Mouse (Mus musculus) embryo, embryonic 10 days (tissue): ENCODE measurements around the gene Gm21885.
A peak's percentile ranks its signal among the peaks of the same experiment; 100 is the strongest.

ENCODE experiments used
- DNase-seq: peaks from one replicate; pipeline ENCODE4 v3.0.0-alpha.2; 2015; ENCODE audit warnings: low spot score

Gene Gm21885

GRCm38 (mm10) chr11:94268761-94269160, 12.9 kb upstream of the Gm21885 start:
- no peak for DNase-seq

- DNase-seq = no peak
These were observed 11.8 kb upstream of the Gm21885 start for GRCm38 (mm10) chr11:94269906-94270305.

GRCm38 (mm10) chr11:94271015-94271414, 10.7 kb upstream of the Gm21885 start:
- no peak for DNase-seq

DNA sequence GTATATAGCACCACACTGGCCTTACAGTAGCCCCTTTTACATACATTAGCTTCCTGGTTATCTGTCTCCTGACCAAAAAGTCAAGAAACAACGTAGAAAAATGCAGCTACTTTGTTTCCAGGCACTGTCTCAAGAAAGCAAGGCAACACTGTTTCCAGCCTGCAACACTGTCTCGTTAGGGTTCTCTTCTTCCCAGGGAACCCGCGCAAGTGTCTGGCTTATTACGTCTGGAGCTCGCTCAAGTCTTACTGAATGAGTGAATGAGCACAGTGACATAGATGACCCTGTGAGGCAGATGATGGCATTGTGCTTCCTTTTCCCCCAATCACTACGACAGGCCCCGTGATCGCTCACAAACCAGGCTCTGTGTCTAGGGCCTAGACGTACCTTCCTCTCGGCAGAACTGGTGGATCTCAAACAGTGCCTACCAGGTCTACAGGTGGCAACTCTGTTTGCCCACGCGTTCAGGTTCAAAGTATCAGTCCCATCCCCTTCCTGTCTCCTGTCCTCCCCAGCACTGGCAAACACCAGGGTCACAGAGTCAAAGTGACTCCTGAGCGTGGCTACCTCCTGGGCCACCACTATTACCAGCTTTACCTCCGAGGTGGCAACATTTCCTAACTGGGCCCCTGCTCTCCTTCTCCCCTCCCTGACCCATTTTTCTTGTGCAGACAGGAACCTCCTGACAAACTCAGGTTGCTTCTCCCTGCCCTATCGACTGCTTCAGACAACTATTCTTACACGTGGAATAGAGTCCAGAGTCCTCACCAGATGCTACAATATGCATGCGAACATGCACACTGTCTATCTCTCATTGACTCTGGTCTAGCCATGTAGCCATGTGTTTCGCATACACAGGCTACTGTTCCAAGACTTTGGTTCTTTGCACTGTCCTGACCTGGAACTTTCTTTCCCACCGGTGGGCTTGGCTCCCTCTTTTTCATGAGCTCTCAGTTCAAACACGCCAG, 8.4 kb upstream of the Gm21885 start:
- no peak for DNase-seq

DNA sequence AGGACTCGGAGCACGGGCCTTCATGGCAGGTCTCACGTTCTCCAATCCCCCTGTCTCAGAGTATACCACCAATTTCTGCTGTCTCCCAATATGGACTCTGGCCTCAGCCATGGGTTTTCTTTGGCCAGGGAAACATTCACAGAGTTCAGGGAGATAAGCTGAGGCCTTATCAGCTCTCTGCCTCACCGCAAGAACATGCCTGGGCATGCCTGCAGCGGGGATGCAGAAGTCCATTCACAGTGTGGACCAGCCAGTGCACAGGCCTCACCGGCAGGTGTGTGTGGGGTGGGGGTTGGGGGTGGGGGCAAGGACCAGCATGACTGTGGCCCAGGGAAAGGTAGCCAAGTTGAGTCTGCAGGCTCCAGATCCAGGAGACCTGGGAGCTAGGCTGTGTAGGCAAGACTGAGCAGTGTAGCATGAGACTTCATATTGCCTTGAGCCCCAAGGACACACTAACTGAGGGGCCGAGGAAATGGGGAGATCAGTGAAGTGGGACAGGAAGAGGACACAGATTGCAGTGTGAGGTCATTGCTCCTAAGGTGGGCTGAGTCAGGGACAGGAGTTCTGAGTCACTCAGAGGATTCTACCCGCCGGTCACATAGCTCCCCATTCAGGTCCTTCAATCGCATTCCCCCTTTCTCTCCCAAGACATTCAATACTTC, 7.3 kb upstream of the Gm21885 start:
- no peak for DNase-seq

DNA sequence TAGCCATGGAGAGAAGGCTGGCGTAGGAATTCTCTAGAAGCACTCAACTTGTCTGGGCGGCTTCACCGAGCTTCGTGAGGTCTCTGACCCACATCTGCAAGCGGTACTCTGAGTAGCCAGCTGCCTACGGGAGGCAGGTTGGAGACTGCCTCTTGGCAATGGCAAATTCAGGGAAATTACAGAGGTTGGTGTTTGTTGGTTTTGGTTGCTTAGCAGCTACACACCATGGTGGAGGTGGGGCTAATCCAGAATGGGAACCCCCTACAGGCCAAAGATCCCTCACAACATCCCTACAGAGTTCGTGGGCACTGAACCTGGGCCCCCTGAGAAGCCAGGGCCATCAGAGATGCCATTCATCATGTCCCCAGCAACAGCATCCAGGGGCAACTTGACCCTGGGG, 6.4 kb upstream of the Gm21885 start:
- no peak for DNase-seq

- no peak for DNase-seq
These were observed 6.0 kb upstream of the Gm21885 start for GRCm38 (mm10) chr11:94275686-94276085.

- peak; percentile 98 for DNase-seq
These were observed 4.8 kb upstream of the Gm21885 start for GRCm38 (mm10) chr11:94276869-94277337.

- no peak for DNase-seq
These were observed 618 bp downstream of the Gm21885 start for GRCm38 (mm10) chr11:94282291-94282690.

DNA sequence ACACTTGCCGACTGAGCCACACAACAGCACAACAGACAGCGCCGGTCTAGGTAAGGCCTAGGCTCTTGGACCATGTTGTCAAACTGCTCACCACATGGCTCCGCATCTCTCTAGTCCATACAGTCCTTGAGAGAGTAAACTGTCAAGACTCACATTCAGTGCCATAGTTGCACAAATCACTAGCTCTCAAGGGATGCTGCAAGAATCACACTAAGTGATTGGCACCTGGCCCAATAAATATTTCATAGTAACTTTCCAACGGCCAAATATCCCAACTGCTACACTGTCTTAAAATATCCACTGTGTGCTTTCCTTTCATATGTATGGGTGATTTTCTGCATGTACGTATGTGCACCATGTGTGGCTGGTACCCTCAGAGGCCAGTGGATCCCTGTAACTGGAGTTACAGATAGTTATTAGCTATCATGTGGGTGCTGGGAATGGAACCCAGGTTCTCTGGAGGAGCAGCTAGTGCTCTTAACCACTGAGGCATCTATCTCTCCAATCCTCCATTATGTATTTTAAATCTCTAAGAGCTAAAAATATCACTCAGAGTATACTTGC, 1.9 kb downstream of the Gm21885 start:
- DNase-seq = no peak

- no peak for DNase-seq
These were observed 4.4 kb downstream of the Gm21885 start for GRCm38 (mm10) chr11:94285886-94286574.

DNA sequence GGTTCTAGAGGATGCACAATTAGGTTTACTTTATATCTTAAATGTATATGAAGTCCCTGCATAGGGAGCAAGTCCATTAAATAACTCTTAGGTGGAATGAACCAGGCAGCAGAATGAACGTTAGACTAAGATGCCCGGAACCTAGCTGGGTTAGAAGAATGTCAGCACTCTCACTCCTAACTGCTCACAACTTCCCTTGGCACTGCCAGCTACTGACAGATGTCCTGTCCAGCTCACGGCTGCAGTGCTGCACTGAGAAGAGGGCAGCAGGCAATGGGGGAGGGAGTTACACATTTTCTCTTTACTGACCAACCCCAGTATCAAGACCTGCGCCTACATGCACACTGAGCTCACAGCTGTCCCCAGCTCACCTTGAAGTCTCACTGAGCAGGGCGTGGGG, 5.4 kb downstream of the Gm21885 start:
- no peak for DNase-seq

DNA sequence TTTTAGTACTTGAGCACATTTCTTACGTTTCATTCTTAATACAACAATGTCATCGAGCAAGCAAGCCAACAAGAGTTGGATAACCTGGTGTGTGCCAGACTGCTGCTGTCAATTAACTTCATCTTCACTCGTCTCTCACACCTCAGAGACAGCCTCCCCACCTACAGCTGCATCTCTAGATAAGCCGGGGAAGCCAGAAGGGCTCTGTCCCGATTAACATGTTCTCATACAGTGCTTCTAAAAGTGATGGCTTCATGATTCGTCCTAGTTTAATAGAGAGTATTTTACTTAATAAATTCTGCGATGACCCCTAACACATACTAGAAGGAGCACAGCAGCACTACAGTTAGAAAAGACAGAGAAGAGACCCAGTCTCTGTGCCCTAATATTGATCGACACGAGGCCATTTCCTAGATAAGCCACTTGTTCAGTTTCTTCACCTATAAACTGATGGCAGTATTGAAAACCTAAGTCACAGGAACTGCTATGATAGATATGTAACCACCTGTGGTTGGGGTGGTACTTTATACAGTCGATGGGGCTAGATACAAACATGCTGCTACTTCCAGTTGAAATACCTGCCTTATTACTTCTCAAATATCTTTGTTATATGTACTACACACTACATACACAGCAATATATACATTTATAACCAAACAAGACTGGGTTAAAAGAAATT, 8.5 kb downstream of the Gm21885 start:
- no peak for DNase-seq

DNA sequence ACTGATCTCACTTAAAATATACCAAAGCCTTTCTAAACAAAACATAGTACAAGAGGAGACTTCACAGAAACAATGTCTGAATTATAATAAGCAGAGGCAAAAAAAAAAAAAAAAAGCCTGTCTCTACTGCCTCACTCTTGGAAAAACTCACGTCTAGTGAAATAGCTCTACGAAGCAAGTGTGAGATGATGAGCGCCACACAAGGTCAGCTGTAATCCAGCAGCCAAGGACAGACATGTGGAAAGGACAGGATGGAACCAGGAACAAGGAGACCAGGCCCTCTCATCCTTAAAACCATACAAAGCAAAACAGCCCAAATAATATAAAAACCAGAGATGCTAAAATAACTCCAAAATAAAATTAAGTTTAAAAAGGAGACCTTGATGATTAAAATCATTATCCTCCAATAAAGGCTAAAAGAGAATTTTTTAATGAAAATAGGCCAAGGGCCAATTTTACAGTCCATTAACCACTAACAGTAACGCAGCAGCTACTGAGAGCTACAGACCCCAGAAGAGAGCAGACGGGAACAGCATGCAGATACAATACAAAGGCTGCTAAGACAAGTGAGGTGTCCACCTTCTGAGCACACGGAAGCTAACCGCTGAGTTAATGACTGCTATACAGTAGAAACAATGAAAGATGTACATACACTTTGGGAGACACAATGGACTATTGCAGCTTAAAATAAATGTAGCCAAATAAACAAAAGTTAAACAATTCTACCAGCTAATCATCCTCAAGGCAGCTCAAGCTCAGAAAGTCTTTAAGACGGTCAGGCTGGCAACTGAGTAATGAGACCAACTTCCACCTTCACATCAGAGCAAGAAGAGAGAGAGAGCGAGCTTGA, 13.5 kb downstream of the Gm21885 start:
- no peak for DNase-seq

DNA sequence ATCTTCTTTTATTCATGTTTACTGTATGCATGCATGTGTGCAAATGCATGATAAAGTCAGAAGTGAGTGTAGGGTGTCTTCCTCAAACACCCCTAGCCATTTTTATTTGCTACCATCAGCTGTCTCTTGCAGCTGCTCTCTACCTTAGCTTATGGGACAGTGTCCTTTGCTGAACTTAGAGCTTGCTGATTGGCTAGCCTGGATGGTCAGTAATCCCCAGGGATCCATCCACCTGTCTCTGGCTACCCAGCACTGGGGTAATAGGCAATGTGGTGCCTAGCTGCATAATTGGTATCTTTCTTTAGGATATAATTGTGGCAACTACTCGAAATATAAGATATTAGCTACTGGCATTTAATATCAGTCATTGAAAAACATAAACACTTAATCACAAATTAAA, 31.1 kb downstream of the Gm21885 start:
- no peak for DNase-seq

DNA sequence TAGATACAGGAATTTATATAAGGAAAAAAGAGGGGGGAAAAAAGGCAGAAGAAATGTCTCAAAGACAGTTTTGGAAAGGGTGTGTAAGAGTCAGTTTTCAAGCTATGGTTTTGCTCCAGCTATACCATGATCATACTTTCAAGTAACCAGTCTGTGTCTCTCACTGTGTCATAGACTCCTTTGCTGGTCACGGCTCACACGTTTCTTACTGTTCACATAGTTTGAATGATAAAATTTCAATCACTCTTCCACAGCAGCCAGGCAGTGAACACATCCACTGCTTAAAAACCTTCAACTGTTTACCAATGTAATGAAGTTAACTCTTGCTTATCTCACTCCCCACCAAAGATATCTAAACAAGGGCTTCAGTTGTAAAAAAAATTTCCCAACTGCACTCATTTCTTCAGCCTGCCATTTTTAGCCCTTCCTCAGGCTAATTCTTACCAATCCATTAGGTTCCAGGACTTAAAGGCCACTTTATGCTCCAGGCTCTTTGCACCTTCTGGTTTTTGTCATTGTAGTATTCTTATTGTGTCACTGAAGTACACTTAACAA, 32.5 kb downstream of the Gm21885 start:
- no peak for DNase-seq

- no peak for DNase-seq
These were observed 33.6 kb downstream of the Gm21885 start for GRCm38 (mm10) chr11:94315308-94315707.

DNA sequence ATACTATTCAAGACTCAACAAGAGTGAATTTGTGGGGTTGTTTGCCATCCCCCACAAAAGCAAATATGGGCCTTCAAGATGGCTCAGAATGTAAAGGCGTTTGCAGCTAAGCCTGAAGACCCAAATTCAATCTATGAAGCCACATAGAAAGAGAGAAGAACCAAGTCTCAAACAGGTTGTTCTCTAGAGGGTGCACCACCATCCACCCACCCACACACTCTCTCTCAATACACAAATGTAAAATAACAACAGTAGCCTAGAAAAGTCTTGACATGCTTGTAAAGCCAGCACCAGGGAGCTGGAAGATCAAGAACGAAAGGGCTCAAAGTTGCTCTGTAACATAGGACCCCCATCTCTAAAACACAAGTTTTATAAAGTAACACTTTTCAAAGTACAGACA, 34.9 kb downstream of the Gm21885 start:
- DNase-seq = no peak

DNA sequence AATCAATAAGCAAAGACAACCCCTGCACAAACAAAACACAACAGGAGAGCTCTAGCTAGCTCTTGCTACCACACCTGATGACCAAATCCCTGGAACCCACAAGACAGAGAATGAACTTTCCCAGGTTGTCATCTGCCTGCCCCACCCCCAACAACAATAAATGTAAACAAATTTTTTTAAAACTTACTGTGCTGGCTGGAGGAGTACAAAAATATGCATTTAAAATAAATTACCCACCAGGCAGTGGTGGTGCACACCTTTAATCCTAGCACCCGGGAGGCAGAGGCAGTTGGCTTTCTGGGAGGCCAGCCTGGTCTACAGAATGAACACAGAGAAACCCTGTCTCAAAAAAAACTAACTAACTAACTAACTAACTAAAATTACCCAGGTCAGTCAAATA, 35.3 kb downstream of the Gm21885 start:
- no peak for DNase-seq

DNA sequence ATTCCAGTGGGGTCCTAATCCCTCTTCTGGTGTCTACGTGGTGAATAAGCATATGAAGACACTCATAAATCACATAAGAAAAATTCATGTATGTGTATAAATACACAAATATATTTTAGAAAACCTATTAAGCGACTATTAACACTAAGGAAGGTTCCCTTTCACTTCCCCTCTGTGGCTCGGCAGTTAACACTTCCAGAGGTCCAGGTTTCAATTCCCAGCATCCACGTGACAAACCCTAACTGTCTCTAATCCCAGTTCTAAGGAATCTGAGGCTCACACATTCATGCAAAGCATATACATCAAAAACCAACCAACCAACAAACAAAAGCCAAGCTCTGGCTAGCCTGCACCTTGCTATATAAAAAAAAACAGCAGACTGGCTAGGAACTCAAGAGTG, 35.8 kb downstream of the Gm21885 start:
- no peak for DNase-seq
